Mouse (Mus musculus): ENCODE data around the gene Pgs1.

- no peak for TF ChIP-seq CTCF (IDR thresholded peaks at IDR 0.05)
- TF ChIP-seq EP300 (IDR thresholded peaks at IDR 0.05): no peak
These were observed 5.7 kb downstream of the Pgs1 start for GRCm38 (mm10) chr11:117991502-117992470.
